Comparison of ENCODE assay signal across 21 mouse cellular contexts in the genomic region with DNA sequence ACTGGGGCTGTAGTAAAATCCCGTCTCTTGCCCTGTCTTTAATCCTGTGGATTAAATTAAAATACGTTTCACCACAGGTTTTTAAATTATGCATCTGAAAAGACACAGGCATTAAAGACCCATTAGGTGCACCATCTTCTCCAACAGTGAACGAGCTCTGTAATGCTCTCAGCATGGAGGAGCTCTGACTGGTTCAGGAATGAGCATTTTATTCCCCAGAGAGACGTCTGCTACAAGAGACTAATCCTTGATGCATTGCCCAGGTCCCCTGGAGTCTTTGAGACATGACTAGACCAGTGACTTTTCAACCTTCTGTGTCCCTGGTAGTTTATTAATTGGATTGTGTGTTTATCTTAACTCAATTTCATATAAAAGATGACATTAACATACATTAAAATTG. TPM values are rescaled to one million over a fixed set of nuclear protein-coding genes. Genes with fewer than 3 reads are reported as not detected.
"Had no signal": no experiment of that assay in that cellular context is flagged by ENCODE, and none has a peak within 500 bp of the region (broad histone marks: within the 10 kb centered on the region; RNA-seq: fewer than 3 reads in every experiment).

No protein-coding gene starts in this region.

- H3K4me2 ChIP-seq: kidney, embryonic 15.5 days; liver, embryonic 13.5 days; neural tube, embryonic 13.5 days had no signal

- H3K27me3 ChIP-seq: kidney, embryonic 15.5 days; liver, embryonic 13.5 days; neural tube, embryonic 13.5 days had no signal

- DNase-seq: kidney, adult 11 months; kidney, adult 8-10 months; kidney, postnatal 10 days; kidney, postnatal 36 days; layer of hippocampus, postnatal 36 days; liver, embryonic 13.5 days; lung, adult 2 months; lung, postnatal 14 days; lung, postnatal 4 days; right cerebral cortex, adult 18-20 months; right cerebral cortex, postnatal 14 days; right cerebral cortex, postnatal 4 days; thymus, adult 2 months; thymus, postnatal 14 days; thymus, postnatal 4 days had no signal

- H3K9ac ChIP-seq: kidney, embryonic 15.5 days; liver, embryonic 13.5 days; neural tube, embryonic 13.5 days had no signal

- H3K4me3 ChIP-seq: kidney, embryonic 15.5 days; left cerebral cortex, adult 2 months; liver, embryonic 13.5 days; myocyte; neural tube, embryonic 13.5 days had no signal

- H3K9me3 ChIP-seq: kidney, embryonic 15.5 days; liver, embryonic 13.5 days; neural tube, embryonic 13.5 days had no signal

- H3K4me1 ChIP-seq: kidney, embryonic 15.5 days; liver, embryonic 13.5 days had no signal

- H3K36me3 ChIP-seq: kidney, embryonic 15.5 days; liver, embryonic 13.5 days; neural tube, embryonic 13.5 days had no signal

- H3K27ac ChIP-seq: kidney, embryonic 15.5 days; left cerebral cortex, adult 2 months; liver, embryonic 13.5 days; neural tube, embryonic 13.5 days; stomach, postnatal 0 days had no signal

RNA-seq across cellular contexts. Expression of a gene that starts 38.6 kb away (rescaled TPM):
- polyA plus RNA-seq: liver, adult 2 months had no signal
